Mouse (Mus musculus): Measurements from ENCODE around the gene Usp48. TPM values are rescaled to one million over a fixed set of nuclear protein-coding genes. Genes with fewer than 3 reads are reported as not detected.

The Usp48 gene
- total RNA-seq, 2 experiments from 2014 or later, result 70.4 to 77.5 TPM

GRCm38 (mm10) chr4:137682961-137683453 lies 89.5 kb downstream of the Usp48 start:
- ATAC-seq (ENCODE audit: poor library complexity, severe bottlenecking), result no peak

GRCm38 (mm10) chr4:137684830-137685343 lies 91.3 kb downstream of the Usp48 start:
- no peak for ATAC-seq (ENCODE audit: poor library complexity, severe bottlenecking)

- no peak for ATAC-seq (ENCODE audit: poor library complexity, severe bottlenecking)
These were observed 92.7 kb downstream of the Usp48 start for GRCm38 (mm10) chr4:137686303-137686702.

GRCm38 (mm10) chr4:137687234-137687825 lies 93.8 kb downstream of the Usp48 start:
- ATAC-seq (ENCODE audit: poor library complexity, severe bottlenecking), result no peak

GRCm38 (mm10) chr4:137692107-137692902 lies 98.8 kb downstream of the Usp48 start:
- no peak for ATAC-seq (ENCODE audit: poor library complexity, severe bottlenecking)

- ATAC-seq (ENCODE audit: poor library complexity, severe bottlenecking), result no peak
These were observed 101.7 kb downstream of the Usp48 start for GRCm38 (mm10) chr4:137695300-137695699.

GRCm38 (mm10) chr4:137695900-137696299 lies 102.3 kb downstream of the Usp48 start:
- no peak for ATAC-seq (ENCODE audit: poor library complexity, severe bottlenecking)

- ATAC-seq (ENCODE audit: poor library complexity, severe bottlenecking), result no peak
These were observed 103.8 kb downstream of the Usp48 start for GRCm38 (mm10) chr4:137697156-137697885.

- no peak for ATAC-seq (ENCODE audit: poor library complexity, severe bottlenecking)
These were observed 104.8 kb downstream of the Usp48 start for GRCm38 (mm10) chr4:137698076-137698985.

GRCm38 (mm10) chr4:137699264-137700211 lies 106.0 kb downstream of the Usp48 start:
- ATAC-seq (ENCODE audit: poor library complexity, severe bottlenecking), result no peak

- no peak for ATAC-seq (ENCODE audit: poor library complexity, severe bottlenecking)
These were observed 107.4 kb downstream of the Usp48 start for GRCm38 (mm10) chr4:137700960-137701359.

- ATAC-seq (ENCODE audit: poor library complexity, severe bottlenecking), result no peak
These were observed 109.5 kb downstream of the Usp48 start for GRCm38 (mm10) chr4:137703077-137703476.

- ATAC-seq (ENCODE audit: poor library complexity, severe bottlenecking), result no peak
These were observed 111.0 kb downstream of the Usp48 start for GRCm38 (mm10) chr4:137704561-137704960.

- ATAC-seq (ENCODE audit: poor library complexity, severe bottlenecking), result no peak
These were observed 111.8 kb downstream of the Usp48 start for GRCm38 (mm10) chr4:137705379-137705778.

- no peak for ATAC-seq (ENCODE audit: poor library complexity, severe bottlenecking)
These were observed 113.0 kb downstream of the Usp48 start for GRCm38 (mm10) chr4:137706510-137706909.

- ATAC-seq (ENCODE audit: poor library complexity, severe bottlenecking), result no peak
These were observed 113.8 kb downstream of the Usp48 start for GRCm38 (mm10) chr4:137707216-137707990.
